Mouse (Mus musculus): ENCODE measurements around the gene Adam8. TPM values are rescaled to one million over a fixed set of nuclear protein-coding genes. Genes with fewer than 3 reads are reported as not detected.
A peak's percentile ranks its signal among the peaks of the same experiment; 100 is the strongest.

Adam8 gene
- total RNA-seq, 2 experiments from 2014 or later, result 0.69 to 4.6 TPM

GRCm38 (mm10) chr7:139979011-139979719, 13.2 kb downstream of the Adam8 start:
- DNase-seq, result peak in 1 of 2 experiments; percentile 46

DNA sequence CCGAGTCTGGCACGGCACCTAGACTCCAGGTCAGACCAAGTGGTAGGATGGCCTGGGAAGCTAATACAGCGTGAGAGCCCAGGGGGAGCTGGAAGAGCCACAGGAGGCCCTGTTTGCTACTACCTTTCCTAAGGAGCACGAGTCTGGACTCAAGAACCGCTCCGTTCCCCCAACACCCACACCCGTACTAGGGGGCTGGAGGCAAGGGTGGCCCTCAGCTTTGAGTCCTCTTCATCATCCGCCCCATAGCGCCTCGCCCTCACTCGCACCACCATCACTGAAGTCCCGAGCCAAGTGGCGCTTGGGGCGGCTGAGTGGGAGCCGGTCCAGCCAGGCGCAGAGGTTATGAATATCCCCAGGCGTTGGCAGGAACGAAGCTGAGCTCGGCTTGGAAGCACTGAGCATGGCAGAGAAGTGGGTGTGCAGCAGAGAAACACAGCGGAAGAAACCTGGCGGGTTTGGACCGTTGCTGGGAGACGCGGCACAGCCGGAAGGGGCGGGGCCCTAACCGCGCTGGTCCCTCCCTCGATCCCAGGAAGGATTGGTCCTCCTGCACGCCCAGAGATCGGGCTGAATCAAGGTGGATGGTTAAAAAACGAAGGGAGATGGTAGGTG, 14.0 kb downstream of the Adam8 start, which contains the start of gene 6430531B16Rik:
Gene 6430531B16Rik, minus strand, starts transcription at position 478 of the 615 bp plus-strand sequence.
- DNase-seq, result peak; percentile 89 to 93

- no peak for DNase-seq
Measured at GRCm38 (mm10) chr7:139975471-139975870, 16.9 kb downstream of the Adam8 start.

GRCm38 (mm10) chr7:139974307-139974706, 18.1 kb downstream of the Adam8 start:
- DNase-seq, result no peak

GRCm38 (mm10) chr7:139972923-139973331, 19.4 kb downstream of the Adam8 start:
- DNase-seq, result no peak

DNA sequence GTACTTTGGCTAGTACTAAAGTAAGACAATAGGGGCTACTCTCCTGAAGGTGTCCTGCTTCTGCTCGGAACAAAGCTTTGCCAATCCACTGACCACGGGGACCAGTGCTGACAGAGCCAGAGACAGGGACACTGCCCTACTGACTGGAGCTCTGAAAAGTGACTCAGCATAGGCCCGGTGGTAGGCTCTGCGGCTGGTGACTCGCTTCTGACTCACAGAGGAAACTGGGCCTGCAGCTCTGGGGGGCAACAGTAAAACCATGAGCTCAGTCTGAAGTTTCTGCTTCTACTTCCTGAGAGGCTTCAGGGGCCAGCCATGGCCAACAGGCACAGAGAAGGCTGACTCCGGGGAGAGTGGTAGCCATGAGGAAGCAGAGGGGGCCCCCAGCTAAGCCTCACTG, 20.9 kb downstream of the Adam8 start:
- peak; percentile 70 to 75 for DNase-seq

- no peak for DNase-seq
Measured at GRCm38 (mm10) chr7:139970979-139971378, 21.4 kb downstream of the Adam8 start.

DNA sequence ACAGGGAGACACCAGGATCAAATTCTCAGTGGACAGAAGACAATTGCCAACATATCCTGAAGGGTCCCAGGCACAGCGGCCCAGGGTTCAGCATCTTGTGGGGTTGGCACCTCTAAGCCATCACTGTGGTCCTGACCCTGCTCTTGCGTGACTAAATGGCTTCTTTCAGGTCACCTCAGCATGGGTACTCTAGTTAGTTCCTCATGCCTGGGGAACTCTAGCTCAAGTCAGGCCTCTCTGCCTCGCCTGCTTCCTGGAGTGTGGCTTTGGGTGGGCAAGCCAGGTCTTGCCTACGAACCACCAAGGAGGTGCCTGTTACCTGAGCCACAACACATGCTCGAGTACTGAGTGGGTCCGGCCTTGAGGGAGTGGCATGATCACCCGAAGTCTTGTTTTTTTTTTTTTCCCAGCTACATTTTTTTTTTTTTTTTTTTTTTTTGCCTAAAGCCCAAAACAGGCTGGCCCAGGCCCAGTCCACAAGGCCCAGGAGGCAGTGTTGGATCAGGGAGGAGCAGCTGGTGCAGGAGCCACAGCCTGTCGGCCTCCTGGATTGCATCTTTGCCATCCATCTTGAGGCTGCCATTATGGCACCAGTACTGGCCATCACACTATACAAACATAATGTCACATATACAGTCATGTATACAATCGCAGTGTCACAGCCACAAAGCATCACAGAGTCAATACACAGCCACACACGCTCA, 22.0 kb downstream of the Adam8 start:
- DNase-seq, result no peak

DNA sequence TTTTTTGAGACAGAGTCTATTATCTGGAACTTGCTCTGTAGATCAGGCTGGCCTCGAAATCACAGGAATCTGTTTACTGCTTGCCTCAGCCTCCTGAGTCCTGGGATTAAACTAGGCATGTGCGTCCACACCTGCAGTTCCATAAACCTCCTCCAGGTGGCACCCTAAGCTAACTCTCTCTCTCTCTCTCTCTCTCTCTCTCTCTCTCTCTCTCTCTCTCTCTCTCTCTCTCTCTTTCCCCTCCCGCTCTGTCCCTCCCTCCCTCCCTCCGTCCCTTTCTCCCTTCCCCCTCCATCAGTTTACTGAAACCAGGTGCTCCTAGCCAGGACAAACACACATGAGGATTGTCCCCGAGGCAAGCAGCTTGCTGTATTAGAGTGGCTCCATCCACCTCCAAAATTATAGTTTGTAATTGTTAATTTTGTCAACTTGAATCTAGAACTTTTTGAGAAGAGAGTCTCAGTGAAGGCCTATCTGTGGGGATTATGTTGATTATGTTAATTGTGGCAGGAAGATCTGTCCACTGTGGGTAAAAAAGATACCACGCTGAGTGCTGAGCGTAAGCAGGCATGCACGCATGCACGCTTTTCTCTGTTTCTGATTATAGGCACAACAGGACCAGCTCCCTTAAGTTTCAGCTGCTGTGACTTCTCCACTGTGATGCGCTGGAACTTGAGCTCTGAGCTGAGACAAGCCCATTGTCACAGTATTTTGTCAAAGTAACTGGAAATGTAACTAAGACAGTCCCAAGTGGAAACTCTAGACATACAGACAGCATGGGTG, 22.8 kb downstream of the Adam8 start:
- peak; percentile 78 to 87 for DNase-seq

- no peak for DNase-seq
Measured at GRCm38 (mm10) chr7:139968428-139968827, 23.9 kb downstream of the Adam8 start.

DNA sequence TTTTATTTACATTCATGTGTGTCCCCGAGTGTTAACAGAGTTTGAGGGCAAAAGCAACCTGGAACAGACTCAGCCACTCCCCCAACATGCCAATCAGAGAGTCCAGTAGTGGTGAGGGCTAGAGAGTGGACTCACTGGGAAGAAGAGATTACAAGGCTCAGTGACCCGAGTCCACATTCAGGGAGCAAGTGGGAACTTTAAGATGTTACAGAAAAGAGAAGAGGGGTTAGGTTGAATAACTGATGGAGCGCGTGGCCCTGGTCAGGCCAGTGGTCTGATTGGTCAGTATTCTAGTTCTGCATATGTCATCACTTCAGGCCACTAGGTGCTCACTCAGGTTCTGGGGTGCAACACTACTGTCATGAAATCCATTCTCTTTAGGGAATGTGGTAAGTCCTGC, 25.2 kb downstream of the Adam8 start:
- DNase-seq, result no peak

DNA sequence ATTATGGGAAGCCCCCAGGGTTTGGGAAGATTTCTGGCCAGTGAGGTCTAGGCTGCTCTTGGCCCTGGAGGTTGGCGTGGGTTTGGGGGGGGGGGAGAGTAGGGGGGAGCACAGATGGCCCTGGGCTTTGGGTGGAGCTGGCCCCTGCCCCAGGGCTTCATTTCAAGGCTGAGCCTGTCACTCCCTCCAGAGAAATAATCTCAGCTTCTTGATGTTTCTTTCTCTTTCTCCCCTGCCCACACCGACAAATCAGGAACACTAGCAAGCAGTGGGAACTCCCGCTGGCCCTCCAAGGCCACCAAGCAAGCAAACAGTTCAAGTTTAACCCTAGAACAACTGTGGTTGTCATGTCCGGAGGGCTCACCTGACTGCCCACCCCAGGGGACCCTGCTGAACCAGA, 28.5 kb downstream of the Adam8 start:
- DNase-seq, result no peak

DNA sequence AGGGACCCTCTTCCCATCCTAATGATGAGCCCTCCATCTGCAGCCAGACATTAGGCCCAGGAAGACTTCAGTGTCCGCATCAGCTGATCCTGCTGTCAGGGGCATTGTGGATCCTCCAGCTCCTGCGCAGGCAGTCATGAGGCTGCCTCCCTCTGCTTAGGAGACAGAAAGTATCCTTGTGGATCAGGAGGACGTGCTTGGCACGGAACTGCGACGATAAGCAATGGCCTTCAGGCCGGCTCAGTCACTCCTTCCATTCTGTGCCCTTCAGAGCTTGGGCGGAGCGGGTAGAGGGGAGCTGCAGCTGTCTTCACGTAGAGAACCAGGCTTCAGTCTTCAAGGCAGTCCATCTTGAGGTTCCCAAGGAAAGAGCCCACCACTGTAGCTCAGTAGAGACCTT, 31.2 kb downstream of the Adam8 start:
- peak; percentile 80 to 84 for DNase-seq

DNA sequence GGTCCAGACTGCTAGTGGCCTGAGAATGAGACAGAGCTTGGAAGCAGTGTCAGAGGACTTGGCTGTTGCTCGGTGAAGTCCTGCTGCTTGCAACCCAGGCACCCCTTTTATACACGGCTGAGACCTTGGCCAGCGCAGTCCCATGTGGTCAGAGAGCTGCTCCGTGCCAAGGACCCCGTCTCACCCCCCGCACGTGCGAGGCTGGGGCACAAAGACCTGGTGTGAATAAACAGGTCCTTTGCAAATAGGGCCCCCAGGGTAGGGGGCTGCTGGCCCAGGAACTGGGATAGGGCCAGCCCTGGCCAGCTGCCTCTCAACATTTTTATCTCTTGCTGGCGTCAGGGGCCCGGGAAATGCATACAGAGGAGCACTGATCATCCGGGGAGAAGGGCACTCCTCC, 34.4 kb downstream of the Adam8 start:
- peak; percentile 51 to 64 for DNase-seq

- peak in 1 of 2 experiments; percentile 26 for DNase-seq
Measured at GRCm38 (mm10) chr7:139957437-139957836, 34.9 kb downstream of the Adam8 start.

DNA sequence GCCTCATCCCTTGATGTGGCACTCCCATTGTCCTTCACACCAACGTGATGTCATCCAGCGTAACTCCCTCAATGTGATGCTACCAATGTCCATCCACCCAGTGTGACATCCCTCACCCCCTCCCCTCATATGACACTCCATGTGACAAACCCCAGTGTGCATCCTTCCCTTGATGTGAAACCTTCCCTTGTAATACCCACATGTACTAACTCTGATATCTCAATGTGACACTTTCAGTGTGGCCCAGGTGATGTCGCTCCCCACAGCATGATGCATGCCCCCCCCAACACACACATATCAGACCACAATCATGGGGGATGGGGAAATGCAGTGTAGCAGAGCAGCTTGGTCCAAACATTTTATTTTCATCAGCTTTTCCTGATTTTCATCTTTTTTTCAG, 35.7 kb downstream of the Adam8 start:
- no peak for DNase-seq

- no peak for DNase-seq
Measured at GRCm38 (mm10) chr7:139955505-139955904, 36.9 kb downstream of the Adam8 start.

- DNase-seq, result no peak
Measured at GRCm38 (mm10) chr7:139951991-139952633, 40.2 kb downstream of the Adam8 start.

- peak; percentile 40 to 62 for DNase-seq
Measured at GRCm38 (mm10) chr7:139951079-139951478, 41.3 kb downstream of the Adam8 start.

GRCm38 (mm10) chr7:139950283-139950971, 41.9 kb downstream of the Adam8 start:
- DNase-seq, result peak; percentile 70 to 82

- peak; percentile 63 to 77 for DNase-seq
Measured at GRCm38 (mm10) chr7:139949893-139950282, 42.5 kb downstream of the Adam8 start.

Data from adrenal gland, postnatal 36 days (tissue).